Mouse (Mus musculus) embryo, embryonic 10.5 days (tissue): ENCODE data around the gene Bmp2.

ENCODE experiments used
- DNase-seq: peaks from one replicate; pipeline ENCODE4 v3.0.0-alpha.2; 2015; ENCODE audit warnings: low spot score

Gene Bmp2

GRCm38 (mm10) chr2:133552031-133552841 is at the start of gene Bmp2:
Gene Bmp2 (plus strand): TSS chr2:133552159.
- peak; percentile 67 for DNase-seq

DNA sequence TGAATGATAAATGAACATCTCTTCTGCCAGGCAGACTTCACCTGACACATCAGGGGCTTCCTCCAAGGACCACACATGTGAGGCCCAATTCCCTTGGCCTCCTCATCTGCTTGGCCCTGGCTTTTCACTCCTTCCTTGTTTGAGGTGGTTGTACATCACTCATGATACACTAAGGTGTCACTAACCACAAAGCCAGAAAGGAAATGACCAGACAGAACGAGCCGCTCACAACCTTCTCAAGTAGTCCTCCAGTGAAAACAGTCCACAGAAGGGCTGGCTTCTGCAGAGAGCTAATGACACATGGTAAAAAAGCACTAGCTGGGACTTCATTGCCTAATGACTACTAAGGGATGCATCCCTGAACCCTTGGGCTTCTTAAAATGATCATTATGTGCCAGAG is 46.3 kb upstream of the Bmp2 start:
- DNase-seq: no peak

DNA sequence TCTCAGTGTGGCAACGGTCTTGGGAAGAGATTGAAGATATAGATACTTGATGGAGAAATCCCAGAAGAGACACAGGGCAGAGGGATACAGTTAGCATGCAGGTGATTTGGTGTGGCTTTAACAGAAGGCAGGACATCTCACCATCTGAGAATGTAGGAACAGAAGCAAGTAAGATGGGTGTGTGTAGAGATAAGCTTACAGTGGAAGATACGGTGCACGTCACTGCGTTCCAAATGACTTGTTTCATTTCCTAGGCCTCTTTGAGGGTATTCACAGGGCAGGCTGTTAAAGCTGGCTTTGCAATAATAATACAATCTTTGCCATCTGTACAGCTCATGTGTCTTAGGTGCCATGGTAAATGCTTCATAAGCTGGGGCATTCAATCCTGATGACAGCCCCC is 44.9 kb upstream of the Bmp2 start:
- DNase-seq: no peak

DNA sequence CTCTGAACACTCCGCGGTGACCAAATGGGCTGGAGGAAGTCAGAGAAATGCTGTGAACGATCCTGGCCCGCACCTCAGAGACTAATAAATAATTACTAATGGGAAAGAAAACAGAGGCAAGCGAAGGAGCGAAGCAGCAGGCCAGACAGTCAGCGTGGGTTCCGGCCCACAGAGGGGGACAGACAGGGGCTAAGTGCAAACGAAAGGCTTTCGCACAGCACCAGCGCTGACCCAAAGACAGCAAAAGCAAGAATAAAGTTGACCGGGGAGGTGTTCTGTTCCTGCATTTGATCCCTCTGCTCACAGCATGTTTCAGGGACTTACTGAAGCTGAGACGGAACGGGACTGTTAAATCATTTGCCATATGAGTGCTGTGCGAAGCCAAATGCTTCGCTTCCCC is 42.8 kb upstream of the Bmp2 start:
- peak; percentile 9 for DNase-seq

DNA sequence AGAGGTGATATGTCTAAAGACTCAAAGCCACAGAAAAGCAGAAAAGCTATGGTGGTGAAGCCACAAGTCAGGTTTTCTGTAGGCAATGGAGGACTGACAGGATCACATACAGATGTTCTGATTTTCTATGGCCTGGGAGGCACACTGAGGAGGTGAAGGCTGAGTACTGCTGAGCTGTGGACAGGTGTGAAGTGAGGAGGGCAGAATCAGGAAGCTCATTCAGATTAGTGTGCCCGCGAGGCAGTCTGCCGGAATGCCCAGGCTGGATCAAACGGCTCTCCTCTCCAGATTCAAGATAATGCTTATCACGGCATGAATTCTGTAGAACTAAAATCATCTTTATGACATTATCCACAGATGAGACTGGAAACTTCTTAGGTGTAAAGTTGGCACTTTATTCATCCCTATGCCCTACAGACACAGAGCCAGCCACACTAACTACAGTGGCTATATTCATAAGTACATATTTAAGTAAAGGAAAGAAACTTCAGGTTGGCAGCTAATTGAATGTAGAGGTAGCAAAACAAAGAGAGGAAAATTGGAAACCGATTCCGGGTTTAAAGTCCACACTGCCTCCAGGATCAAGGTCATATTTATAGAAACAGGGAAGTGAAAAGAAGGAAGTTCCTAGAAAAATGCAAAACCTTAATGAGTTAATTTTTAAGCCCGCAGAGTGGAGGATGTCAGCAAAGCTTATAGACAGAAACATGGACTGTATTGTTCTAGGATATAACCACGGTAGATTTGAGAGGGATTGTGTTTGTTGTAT is 40.8 kb upstream of the Bmp2 start:
- DNase-seq: no peak

- no peak for DNase-seq
Observed at GRCm38 (mm10) chr2:133516331-133517046, 35.5 kb upstream of the Bmp2 start.

DNA sequence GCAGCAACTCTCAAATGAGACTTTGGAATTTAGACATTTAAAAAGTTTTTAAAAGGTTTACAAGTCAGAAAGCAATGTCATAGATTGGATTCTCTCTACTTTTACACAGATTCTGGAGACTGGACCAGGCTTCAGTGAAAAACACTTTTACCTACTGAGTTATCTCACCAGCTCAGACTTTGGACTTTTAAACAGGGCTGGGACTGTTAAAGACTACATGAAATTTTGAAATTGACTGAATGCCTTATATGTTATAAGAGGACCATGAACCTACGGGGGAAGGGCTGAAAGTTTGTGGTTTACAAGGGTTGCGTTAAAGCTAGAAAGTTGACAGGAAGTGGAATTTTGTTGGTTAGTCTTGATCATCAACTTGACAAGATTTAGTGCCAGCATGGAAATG is 34.1 kb upstream of the Bmp2 start:
- DNase-seq: no peak

GRCm38 (mm10) chr2:133521193-133521592 is 30.8 kb upstream of the Bmp2 start:
- DNase-seq: no peak

DNA sequence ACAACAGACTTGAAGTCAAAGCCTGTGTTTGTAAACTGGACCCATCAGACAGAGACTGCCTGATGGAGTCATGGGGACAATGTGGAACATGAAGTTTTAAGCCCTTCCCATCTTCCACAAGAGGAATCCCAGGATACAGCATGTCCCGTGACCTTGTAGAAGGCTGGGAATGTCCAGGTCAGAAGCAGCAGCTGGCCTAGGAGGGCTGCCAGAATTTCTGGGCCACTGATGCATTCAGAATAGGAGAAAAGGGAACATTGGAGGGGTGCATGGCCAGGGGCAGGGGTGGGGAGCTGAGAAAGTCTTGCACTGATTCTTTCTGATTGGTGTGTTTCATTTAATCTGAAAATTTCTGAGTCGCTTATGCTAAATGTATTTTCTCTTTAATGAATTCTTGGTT is 29.8 kb upstream of the Bmp2 start:
- no peak for DNase-seq

DNA sequence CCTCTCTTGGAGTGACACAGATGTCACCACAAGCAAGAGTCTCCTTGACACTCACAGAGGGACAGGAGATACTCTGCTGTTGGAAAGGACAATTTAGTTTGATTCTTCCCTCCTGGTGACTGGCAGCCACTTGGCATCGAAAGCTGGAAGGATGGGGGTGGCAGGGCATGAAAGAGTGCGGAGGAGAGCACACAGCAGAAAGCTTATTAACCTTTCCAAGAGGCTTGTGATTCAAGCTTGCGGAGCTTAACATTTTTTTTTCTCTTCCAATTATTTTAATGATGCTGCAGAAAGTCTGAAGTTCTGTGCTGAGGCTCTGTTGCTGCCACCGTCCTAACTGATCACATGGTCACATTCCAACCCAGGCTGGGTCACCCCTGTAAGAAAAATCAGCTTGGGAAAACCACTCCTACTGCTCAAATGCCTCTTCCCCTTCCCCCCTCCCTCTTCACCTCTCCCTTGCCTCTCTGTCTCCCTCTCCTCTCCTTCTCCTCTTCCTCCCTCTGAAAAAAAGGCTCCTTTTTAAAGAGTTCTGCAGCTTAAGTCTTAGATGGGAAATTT is 26.3 kb upstream of the Bmp2 start:
- peak; percentile 24 for DNase-seq

DNA sequence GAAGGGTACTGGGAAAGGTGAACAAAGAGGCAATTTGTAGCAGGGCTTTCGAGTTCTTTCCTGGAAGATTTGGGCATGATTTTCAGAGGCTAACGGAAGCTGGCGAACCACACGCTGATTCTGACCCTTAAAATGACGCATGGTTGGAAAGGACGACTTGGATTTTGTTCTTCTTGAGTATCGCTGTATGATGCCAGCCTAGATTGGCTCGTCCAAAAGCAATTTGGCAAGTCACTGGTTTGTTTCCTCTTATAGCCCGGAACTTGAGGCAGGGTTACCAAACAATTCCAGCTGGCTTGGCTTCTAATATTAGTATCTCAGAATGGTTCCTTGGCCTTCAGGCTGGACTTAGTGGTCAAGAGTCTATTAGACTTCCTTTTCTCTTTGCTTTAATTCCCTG is 22.6 kb upstream of the Bmp2 start:
- DNase-seq: no peak

DNA sequence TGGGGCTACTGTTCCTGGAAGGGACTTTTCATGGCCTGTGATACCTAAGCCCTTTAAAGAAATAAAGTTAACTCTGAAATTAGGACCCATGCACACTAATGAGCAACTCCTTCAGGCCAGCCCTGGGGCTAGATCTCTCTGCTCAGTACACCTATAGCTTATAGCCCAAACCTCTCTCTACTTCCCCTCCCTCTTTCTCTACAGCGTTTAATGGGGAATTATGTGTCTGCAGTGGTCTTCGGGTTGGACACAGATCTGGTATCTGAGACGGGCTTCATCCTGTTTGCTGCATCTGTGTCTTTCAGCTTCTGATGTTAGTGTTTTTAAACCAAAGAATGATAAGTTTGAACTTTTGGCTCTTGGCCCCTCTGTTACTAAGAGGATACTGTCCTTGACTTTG is 18.9 kb upstream of the Bmp2 start:
- no peak for DNase-seq

DNA sequence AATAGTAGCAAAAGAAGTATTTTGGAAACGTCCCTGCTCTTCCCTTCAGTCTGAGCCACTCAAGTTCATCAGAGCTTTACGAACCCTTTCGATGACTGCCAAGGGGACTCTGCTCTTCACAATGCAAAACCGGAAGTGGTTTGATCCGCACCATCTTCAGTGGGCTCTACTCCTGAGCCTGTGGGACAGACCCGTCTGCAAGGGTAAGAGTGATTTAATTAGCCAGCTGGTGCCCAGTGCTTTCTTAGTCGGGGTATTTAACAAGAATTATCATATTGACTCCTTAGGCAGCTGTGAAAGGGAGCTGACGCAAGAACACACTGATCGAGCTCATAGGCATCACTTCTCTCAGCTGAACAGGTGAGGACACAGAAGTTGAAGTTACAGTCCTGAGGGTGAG is 16.5 kb upstream of the Bmp2 start:
- no peak for DNase-seq

GRCm38 (mm10) chr2:133536812-133537211 is 15.1 kb upstream of the Bmp2 start:
- DNase-seq: no peak

DNA sequence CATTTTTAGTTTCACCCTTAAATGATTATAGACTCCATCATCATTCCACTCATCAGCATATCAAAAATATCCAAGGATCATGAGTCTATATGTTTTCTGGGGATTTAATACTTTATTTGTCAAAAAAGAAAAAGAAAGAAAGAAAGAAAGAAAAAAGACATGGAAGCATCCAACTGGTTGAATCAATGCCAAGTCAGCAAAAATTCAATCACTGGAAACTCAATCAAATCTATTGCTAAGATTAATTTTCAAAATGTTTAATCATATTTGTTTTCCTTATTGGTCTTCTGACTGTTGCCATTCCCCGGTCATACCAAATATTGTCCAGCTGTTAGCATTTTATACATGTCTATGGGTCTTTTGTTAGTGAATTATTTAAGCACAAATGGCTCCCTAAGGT is 11.3 kb upstream of the Bmp2 start:
- DNase-seq: no peak

DNA sequence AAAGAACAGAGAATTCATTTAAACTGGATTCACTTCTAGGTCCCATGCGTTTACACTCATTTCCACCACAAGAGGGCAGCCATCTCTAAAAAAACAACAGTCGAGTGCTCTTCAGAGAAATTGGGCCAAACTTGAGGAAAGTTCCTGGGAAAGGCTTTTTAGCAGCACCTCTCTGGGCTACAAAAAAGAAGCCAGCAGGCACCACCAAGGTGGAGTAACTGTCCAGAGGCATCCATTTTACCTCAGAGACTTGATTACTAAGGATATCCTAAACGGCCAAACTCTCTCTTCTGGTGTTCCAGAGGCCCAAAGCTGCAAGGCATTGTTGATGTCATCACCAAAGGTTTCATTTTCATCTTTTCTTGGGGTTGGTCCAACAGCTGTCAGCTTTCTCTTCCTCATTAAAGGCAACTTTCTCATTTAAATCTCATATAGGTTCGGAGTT is 1.7 kb upstream of the Bmp2 start:
- peak; percentile 90 for DNase-seq

- peak; percentile 58 for DNase-seq
Observed at GRCm38 (mm10) chr2:133552842-133553465, 995 bp downstream of the Bmp2 start.

DNA sequence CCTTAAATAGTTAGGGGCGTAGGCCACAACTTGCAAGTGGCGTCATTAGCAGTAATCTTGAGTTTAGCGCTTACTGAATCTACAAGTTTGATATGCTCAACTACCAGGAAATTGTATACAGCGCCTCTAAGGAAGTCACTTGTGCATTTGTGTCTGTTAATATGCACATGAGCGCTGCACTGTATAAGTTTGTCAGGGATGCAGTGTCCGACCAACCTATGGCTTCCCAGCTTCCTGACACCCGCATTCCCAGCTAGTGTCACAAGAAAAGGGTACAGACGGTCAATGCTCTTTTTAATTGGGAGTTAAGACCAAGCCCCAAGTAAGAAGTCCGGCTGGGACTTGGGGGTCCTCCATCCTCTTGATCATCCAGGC is 1.9 kb downstream of the Bmp2 start:
- DNase-seq: peak; percentile 35

DNA sequence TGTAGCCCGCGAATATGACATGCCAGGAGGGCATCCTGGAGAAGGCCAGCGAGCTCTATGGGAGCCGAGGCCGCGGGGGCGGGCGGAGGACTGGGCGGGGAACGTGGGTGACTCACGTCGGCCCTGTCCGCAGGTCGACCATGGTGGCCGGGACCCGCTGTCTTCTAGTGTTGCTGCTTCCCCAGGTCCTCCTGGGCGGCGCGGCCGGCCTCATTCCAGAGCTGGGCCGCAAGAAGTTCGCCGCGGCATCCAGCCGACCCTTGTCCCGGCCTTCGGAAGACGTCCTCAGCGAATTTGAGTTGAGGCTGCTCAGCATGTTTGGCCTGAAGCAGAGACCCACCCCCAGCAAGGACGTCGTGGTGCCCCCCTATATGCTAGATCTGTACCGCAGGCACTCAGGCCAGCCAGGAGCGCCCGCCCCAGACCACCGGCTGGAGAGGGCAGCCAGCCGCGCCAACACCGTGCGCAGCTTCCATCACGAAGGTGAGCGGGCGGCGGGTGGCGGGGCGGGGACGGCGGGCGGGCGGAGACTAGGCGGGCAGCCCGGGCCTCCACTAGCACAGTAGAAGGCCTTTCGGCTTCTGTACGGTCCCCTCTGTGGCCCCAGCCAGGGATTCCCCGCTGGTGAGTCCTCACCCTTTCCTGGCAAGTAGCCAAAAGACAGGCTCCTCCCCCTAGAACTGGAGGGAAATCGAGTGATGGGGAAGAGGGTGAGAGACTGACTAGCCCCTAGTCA is 2.5 kb downstream of the Bmp2 start:
- DNase-seq: peak; percentile 61

DNA sequence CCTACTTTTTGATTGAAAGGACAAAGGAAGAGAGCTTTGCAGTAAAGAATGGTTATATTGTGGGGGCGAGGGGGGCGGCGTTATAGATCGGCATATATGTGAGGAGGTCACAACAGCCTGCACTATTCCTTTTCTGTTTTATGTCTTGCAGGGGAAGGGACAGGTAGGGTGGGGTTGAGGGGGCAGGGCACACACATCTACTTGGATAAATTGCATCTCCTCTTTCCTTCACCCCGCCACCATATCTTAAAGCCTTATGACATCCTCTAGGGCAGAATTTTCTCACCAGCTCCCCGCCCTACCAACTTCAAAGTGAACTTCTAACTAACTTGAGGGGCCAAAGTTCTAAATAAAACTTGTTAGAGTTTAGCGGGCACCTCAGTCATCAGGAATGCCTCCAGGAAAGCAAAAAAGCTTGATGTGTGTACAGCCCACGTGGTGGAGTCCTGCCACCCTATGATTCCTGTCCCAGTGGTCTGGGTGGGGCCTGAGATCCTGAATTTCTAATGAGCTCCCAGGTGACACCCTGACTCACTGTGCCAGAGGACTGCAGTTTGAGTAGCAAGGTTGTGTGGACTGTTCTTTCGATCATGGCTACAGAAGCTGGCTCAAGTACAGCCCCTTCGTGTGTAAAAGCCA is 12.4 kb downstream of the Bmp2 start:
- DNase-seq: no peak

DNA sequence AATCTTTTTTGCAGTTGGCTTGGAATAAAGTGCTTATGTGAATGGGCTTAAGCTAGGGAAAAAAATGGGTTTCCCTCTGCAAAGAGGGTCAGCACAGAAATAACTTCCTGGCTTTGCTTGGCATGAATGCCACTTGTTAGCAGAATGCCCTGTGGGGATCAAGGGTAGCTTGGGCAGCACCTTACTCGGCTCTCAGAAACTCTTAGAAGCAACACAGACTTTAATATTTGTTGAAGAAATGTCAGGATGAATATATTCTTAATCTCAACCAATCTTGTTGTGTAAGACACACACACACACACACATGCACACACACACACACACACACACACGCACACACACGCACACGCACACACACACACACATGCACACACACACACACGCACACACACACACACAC is 13.5 kb downstream of the Bmp2 start:
- no peak for DNase-seq
